Mouse (Mus musculus) cerebellum, postnatal 14 days (tissue): ENCODE data around the gene Ccer2.

ENCODE experiments used
- DNase-seq, 2 experiments: peaks; one replicate each; pipeline ENCODE4 v3.0.0; 2021; ENCODE audit warnings: mixed read lengths in 2 of 2

Gene Ccer2

DNA sequence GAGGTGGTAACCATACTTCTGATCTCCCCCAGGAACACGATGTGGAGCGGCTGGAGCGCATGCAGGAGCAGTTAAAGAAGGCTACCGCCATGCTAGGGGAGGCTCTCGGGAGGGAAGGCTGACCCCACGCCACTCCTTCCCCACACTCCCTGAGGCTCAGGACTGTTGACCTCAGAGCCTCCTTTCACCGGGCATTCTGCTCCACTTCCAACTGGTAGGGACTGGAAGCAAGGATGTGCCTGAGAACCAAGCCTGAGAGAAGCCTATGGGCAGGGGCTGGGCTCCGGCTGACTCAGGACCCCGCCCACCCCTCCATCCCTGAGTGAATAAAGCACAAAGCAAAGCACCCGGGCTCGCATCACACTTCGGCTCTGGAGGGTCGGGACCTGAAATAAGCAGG is 2.6 kb downstream of the Ccer2 start:
- DNase-seq = no peak

DNA sequence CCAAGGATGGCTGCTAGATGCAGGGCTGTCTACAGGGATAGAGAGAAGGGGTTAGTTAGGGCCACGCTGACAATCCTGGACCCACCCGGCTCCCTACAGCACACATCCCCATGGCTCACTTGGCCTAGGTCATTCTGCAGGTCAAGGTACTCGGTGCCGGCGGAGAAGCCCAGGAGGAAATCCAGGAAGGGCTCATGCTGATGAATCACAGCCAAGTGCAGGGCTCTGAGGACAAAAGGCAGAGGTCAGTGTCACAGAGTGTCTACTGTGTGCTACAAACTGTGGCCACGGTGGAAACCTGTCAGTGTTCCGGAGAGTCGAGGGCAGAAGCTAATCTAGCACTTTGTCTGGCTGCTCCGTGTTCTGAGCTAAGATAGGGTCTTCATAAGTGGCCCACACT is 5.9 kb downstream of the Ccer2 start:
- no peak for DNase-seq

DNA sequence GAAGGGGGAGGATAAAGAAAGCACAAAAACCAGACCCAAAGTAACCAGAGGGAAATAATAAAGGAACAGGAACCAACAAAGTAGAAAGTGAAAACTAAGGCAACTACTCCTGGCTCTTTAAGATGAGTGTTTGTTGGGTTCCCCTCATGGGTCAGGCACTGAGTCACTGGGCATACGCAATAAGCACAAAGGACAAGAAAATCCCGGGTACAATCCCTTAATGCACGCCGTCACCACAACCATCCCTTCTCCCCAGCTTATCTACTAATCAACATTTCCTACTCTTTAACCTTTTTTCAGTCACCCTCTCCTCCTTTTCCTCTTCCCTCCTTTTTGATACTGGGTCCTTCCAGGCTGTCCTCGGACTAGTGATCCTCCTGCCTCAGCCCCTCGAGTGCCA is 9.2 kb downstream of the Ccer2 start:
- no peak for DNase-seq

DNA sequence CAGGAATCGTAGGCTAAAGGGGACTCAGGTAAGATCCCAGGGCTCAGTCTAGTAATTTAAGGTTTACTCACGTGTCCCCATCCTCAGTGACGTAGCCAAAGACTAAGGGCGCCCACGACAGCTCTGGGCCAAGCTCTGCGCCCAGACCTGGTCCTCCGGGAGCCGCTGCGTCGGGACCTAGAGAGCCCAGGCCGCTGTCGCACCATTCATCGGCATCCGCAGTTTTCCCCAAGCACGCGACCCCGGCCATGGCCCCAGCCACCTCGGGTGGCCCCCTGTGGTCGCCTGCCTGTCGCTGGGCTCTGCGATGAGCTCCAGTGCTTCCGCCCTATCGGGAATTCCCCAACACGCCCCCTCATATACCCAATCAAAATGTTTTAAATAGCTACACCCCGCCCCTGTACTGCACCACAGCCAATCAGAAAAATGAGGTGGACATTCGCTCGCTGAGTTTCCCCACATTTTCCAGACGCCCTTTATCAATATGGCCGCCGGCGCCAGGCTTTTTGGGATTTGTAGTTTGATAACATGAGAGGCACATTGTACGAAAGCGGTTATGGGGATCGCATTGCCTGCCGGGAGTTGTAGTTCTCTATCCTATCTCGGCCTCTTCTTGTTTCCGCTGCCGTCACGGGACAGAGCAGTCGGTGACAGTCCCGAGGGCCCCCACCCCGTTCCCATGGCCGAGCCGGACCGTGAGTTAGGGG is 10.4 kb downstream of the Ccer2 start, which contains the start of gene Sirt2:
Gene Sirt2, plus strand, starts transcription at position 563 of the 707 bp plus-strand sequence.
- peak; percentile 97 for DNase-seq

DNA sequence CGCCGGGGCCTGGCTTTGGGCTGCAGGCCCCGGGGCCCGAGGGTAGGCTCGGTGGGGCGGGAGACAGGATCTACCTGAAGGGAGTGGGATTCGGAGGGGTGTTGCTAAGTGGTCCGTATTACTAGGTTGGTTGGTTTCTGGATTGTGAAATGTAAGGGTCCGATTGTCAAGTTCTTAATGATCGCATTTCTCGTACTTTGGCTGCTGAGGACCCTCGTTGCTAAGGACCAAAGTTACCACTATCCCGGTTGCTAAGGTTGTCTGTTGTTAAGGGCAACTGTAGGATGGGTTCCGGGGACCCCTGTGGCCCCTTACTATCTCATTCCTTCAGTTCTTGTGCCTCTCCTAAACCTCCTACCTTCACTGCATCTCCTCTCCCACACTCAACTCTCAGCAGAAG is 10.9 kb downstream of the Ccer2 start:
- no peak for DNase-seq

DNA sequence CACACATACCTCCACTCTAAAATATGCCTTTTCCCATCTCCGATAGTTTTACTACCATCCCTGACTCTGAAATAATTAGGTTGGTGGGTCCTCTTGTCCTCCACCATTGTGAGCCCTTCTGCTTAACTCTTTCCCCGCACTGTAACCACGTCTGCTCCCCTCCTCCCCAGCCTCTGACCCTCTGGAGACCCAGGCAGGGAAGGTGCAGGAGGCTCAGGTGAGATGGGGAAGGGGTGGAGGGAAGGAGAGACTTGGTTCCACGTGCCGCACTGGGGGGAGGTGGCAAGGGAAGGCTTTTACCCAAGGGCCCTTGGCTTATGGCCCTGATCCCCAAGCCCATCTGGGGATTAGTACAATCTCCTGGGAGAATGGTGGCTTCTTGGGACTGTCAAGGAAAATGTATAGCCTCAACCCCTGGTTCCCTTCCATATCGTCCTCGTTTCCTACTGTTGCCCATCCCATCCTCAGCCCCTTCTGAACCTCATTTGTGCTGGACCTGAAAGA is 11.5 kb downstream of the Ccer2 start, which contains the start of gene Nfkbib:
Gene Nfkbib, minus strand, starts transcription at position 51 of the 504 bp plus-strand sequence.
- peak in 1 of 2 experiments; percentile 26 for DNase-seq

DNA sequence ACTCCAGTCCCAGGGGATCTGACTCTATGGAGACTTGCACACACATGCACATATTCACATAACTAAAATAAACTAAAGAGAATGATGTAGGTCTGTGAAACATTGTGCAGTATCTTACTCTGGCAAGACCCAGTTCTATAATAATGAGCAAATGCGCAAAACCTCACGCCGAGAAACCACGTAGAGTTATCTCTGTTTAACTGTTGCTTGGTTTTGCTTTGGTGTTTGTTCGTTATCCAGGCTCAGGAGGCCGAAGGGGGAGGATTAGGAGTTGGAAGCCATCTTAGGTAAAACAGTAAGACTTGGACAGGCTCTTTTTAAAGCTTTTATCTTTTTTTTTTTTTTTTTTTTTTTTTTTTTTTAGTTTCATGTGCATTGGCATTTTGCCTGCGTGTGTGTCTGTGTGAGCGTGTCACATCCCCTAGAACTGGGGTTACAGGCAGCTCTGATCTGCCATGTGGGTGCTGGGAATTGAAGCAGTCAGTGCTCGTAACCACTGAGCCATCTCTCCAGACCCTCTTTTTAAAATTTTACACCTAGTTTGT is 13.5 kb downstream of the Ccer2 start:
- no peak for DNase-seq

DNA sequence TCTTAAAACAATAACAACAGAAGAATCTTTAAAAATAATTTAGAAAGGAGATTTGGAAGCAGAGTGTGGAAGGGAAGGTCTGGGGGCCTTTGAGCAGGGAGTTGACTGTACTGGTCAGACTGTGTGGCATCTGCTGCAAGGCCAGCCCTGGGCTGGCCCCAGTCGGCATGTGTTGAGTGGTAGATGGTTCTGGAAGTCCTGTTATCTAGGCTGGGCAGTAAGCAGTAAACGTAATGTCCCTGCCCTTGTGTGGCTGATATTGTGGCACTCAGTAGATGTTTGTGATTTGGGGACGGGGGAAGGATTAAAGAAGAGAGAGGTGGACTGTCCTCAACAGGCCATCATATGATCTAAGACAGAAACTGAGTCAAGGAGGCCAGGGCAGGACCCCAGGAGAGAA is 14.3 kb downstream of the Ccer2 start:
- no peak for DNase-seq

DNA sequence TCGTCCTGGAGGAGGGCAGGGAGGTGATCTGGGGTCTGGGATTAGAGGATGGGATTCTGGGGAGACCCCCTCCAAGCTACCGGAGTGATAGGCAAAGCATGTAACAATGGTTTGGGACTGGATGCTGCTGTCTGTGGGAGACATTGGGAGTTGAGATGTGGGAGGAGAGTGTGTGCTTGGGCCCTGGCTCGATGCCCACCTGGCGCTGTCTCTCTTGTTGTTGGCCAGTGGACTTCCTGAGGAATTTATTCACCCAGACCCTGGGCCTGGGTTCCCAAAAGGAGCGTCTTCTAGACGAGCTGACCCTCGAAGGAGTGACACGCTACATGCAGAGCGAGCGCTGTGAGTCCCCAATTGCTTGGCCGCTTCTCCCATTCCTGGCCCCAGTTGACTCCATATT is 15.9 kb downstream of the Ccer2 start:
- peak in 1 of 2 experiments; percentile 54 for DNase-seq

DNA sequence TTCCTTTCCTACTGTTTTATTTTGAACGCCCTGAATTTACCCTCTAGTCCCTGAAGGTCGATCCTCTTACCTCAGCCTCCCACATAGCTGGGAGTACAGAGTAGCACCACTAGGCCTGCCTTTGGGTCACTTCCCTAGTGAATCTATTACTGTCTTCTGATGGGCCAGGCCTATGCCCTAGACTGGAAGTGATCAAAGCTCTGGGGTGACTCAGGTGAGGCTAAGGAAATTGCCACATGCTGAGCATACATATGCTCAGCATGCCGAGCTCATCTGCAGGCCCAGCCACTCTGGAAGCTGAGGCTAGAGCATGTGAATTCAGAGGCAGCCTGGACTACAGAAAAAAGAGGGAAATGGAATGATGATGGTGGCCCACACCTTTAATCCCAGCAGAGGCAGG is 17.2 kb downstream of the Ccer2 start:
- DNase-seq = no peak

DNA sequence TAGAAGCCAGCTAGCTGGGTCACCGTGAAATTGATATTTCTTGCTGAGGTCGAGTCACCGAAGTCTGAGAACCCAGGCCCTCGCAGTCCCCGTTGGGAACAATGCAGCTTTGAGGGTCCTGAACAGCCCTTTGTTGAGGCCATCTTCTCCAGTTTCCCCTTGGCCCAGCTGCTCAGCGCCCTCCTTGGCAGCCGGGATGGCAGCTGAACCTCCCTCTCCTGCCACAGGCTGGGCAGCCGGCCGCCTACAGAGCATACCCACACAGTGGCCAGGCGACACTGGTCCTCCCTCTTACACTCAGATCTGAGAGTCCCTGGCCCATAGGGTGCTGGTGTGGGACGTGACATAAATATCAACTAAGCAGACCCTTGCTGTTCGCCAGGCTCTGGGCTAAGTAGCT is 18.2 kb downstream of the Ccer2 start:
- peak; percentile 26 to 28 for DNase-seq

DNA sequence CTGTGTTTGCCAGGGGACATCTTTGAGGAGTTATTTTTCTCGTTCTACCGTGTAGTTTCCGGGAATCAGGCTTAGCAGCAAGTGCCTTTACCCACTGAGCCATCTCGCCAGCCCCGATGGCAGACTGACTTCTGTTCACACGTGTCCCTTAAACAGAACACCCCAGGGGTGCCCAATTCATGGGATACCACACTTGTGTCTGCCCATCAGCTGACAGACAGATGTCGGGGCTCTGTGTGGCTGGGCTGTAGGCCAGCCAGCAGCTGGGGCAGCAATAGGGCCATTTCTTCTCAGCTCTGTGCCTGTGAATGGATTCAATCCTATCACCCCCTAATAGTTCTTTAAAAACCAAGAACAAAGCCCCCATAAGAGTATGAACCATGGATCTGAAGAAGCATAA is 19.2 kb downstream of the Ccer2 start:
- no peak for DNase-seq

DNA sequence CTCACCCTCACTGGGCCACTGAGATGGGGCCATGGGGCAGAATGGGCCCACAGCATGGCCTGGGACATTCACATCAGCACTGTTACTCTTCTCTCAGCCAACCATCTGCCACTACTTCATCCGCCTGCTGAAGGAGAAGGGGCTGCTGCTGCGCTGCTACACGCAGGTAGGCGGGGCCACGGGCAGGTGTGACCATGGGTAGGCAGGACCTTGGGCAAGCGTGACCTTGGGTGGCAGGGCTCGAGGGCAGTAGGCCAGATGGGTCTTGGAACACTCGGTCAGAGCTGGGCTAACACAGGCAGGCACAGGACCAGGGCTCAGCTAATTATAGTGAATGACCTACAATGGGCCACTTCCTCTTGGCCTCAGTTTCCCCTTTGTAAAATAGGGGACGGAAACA is 22.9 kb downstream of the Ccer2 start:
- peak in 1 of 2 experiments; percentile 28 for DNase-seq

DNA sequence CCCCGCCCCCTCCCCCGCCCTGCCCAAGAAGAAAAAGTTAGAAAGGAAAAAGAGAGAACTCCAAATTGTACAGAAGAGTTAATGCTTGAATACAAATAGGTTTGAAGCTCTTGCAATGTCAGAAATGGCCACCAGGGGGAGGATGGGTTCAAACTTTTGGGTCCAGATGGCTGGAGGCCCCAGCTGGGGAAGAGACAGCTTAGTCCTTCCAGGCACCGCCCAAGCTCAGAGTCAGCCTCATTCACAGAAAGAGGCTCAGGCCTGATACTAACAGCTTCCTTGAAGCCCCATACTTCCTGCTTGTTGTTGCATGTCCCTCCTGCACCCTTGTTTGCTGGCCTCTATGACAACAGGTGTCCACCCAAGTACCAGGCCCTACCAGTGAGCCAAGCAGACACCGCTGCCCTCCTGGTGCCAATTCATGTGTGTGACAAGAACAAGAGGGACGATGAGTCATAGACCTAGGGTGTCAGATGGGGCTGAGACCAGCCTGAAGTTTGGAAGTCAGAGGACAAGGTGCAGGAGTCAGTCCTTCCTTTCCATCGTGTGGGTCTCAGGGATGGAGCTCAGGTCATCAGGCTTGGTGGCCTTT is 24.2 kb downstream of the Ccer2 start:
- peak; percentile 95 to 97 for DNase-seq

DNA sequence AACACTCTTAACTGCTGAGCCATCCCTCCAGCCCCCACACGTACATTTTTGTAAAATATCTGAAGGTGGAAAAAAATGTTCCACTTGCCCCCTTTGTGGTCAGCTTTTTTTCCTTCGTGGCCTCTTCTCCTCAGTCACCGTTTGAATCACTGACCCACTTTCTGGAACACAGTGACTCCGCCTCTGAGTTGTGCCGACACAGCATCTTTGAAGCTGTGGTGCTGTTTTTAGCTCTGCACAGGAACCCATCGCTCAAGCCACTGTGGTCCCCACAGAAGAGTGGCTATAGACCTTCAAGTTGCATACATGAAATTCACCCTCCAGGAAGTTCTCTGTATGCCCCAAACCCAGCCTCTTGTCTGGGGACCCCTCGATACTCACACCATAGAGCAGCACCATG is 24.9 kb downstream of the Ccer2 start:
- no peak for DNase-seq

DNA sequence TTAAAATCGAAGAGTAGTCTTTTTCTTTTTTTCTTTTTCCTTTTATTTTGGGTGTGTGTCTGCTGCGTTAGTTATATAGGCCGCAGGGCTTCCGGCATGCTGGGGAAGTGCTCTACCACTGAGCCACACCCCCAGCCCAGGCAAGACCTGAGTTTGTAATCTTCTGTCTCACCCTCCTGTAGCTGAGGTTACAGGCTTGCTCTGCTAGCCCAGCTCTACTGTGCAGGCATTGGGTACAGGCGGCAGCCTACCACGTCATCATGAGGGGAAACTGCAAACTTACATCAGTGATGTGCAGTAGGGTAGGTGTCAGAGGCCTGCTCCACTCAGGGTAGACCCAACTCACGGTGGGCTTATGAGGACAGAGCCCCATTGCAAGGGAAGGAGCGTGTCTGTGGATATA is 25.3 kb downstream of the Ccer2 start:
- no peak for DNase-seq

DNA sequence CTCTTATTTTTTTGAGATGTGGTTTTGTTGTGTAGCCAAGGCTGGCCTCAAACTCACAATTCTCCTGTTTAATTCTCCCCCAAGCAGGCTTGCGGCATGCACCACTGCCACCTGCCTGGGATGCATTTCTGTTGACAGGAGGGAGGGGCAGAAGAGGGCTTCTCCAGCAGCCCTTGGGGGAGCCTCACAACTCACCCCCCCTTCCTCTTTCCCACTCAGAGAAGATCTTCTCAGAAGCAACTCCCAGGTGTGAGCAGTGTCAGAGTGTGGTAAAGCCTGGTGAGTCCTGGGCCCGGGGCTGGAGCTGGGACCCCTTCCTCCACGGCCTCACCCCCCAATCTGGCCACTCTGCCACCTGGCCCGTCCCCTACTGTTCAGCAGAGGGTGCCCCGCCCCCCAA is 29.2 kb downstream of the Ccer2 start:
- no peak for DNase-seq

DNA sequence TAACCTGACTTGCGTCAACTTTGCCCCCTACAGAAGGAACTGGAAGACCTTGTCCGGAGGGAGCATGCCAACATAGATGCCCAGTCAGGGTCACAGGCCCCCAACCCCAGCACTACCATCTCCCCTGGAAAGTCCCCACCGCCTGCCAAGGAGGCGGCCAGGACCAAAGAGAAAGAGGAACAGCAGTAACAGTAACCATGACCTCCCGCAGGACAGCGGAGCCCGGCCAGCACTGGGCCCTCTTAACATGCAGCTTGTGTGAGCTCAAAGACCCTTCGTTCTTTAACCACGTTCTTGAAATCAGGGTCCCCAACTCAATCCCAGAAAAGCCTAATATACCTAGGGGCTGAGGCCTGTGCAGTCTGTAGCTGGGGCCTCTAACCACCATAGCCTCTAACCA is 31.9 kb downstream of the Ccer2 start:
- no peak for DNase-seq

DNA sequence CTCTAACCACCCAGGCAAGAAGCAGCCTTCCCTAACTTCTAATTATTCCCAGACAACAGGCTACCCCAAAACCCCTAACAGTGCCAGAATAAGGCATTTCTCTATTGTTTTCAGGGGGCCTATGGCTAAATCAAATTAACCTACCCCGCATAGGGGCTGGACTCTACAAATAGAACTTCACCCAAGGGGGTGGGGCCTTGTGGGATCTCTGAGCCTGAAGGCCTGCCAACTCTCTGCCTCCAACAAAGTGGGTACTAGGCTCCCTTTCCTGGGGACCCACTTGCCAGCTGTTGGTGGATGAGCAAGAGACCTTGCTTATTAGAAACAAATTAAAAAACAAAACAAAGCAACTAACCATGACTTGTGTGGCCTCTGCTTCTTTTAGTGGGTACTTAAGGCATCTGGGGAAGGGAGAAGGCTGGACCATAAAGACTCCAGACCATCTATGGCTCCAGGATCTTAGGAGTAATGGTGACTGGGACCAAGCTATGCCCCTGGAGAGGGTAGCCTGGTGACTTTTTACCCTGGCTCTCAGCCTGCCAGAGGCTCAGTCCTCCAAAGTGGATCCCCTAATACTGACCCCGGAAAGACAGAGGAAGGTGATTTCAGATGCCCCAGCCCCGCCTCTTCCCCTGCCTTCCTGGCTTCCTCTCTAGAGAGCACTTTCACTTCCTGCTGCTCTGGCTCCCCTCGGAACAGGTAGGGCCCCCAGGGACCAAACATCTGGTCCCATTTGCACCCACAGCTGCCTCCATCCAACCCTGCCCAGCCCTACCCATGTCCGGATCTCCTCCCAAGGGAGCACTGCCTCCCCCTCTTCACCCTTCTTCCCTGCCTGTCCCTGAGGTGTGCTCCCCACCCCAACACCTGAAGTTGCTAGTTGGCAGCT is 32.6 kb downstream of the Ccer2 start, which contains the start of gene Rinl:
Gene Rinl, plus strand, starts transcription at position 663 of the 889 bp plus-strand sequence.
- DNase-seq = no peak

DNA sequence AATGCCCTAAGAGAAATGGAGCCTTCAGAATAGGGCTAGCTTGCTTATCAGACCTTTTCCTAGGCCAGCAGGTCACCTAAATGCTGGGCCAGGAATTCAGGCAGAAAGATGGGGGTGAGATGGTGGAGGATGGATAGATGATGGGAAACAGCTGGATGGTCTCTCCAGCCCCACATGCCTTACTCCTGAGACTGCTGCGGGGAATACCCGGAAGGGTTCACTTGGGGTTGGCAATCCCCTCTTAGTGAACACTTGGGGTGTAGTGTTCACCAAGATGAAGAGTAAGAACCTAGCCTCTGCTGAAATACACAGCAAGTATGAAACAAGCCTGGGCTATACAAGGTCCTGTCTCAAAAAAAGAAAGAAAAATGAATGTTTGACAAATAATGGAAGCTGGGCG is 33.3 kb downstream of the Ccer2 start:
- no peak for DNase-seq

DNA sequence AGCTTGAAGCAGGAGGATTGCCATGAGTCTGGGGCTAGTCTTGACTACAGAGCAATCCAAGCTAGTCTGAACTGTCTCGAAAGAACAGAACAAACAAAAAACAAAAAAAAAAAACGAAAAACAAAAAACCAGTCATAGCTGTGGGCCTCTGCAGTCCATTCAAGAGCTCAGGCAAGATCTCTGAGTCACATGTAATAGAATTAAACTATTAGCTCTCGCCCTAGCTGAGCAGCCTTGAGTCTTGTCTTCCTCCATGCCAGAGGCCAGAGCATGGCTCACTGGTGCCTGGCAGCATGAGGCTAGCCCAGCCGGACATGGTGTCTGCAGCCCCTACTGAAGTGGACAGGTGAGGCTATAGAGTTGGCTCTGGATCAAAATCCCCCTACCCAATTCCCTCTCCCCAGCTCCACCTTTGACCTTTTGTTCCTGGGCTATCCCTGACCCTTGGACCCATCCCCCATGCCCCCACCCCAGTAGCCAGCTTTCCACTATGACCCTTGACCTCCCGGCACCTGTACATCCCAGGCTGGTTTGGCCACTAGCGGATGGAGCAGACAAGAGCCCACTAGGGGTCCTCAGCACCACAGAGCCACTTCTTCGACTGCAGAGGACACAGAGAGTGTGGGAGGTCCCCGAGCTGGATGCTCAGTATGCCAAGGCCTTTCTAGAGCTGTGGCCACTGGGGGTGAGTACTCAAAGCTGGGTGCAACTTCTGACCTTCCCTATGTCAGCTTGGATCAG is 34.3 kb downstream of the Ccer2 start:
- no peak for DNase-seq

DNA sequence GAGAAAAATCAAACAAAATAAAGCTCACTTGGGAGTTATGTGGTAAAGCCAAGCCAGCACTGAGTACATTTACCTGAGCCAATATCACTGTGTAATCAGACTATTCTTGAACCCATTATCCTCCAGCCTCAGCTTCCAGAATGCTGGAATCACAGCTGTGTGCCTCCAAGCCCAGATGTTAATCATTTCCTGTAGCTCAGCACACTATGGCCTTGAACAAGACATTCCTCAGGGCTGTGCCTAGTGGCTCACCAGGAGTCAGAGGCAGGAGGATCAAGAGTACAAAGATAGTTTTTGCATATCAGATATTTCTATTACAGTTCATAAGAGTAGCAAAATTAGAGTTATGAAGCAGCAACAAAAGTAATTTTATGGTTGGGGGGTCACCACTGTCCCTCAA is 35.7 kb downstream of the Ccer2 start:
- DNase-seq = no peak
